Mouse (Mus musculus) pancreas, adult 10 weeks (tissue): ENCODE results near the gene Il3ra. TPM values are rescaled to one million over a fixed set of nuclear protein-coding genes. Genes with fewer than 3 reads are reported as not detected.

Source experiments
- polyA plus RNA-seq: library from polyadenylated mRNA; stranded (reverse); fragments of 350-450 nt; fragmentation: Illumina TruSeq; extraction: RNeasy Lipid Tissue Mini Kit (QIAGEN cat#74804); gene quantifications from one replicate; pipeline ENCODE4 v1.2.3, GENCODE M21; 2015; ENCODE audit warnings: low read depth, low replicate concordance; ENCODE audit not compliant: insufficient read depth

The Il3ra gene
- polyA plus RNA-seq = 2.8 TPM

GRCm38 (mm10) chr14:14345948-14346812 is at the start of gene Il3ra:
Il3ra (plus strand) TSS chr14:14346275.

GRCm38 (mm10) chr14:14322528-14322927 is 23.5 kb upstream of the Il3ra start, which contains the start of gene Olfr31:
Olfr31 (plus strand) TSS chr14:14322828.

GRCm38 (mm10) chr14:14400998-14401397 is 54.9 kb downstream of the Il3ra start, which contains the start of gene Olfr721-ps1:
Olfr721-ps1 (plus strand) TSS chr14:14401298.

Other genes starting within 250 kb of the Il3ra start
- gene Psmd6, start 225.3 kb upstream of the Il3ra start, polyA plus RNA-seq = 42.9 TPM
- not detected for gene Olfr720, start 159.4 kb upstream of the Il3ra start, polyA plus RNA-seq
- gene Olfr31, start 23.4 kb upstream of the Il3ra start, polyA plus RNA-seq = not detected
- gene Olfr721-ps1, start 55.0 kb downstream of the Il3ra start, polyA plus RNA-seq = not detected